In the genomic region with DNA sequence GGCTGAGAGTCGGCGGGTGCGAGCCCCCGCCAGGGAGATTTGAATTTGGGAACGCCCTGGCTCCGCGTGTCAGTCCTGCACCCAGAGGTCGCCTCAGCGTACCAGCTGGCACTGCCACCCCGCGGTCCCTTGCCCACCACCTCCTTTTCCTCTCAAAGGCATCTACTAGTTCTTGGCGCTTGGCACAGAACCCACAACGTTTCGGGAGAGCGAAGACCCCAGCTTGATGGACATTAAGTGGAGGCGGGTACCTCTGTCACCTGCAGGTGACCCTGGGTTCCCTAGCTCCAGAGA, we compare ENCODE assay signal across 7 mouse cellular contexts. TPM values are rescaled to one million over a fixed set of nuclear protein-coding genes. Genes with fewer than 3 reads are reported as not detected.
A peak's percentile ranks its signal among the peaks of the same experiment; 100 is the strongest.
DNase-seq lines count a peak whose midpoint lies in the region; ATAC-seq and TF ChIP-seq lines count a peak whose summit lies in the region.

No protein-coding gene starts in this region.

- no peak for ATAC-seq in lung, embryonic 15.5 days (ENCODE audit: borderline replicate concordance, extremely low read depth, low FRiP score, low TSS enrichment)

- H3K27ac ChIP-seq in lung, embryonic 15.5 days = peak overlapping the region; percentile 92
- H3K27ac ChIP-seq in forebrain, embryonic 10.5 days = peak overlapping the region; percentile 94
- peak overlapping the region; percentile 92 for H3K27ac ChIP-seq in limb, embryonic 10.5 days
- peak overlapping the region; percentile 55 for H3K27ac ChIP-seq in olfactory bulb, adult 2 months (ENCODE audit: insufficient read depth, low read depth, low read length)

- H3K4me1 ChIP-seq in lung, embryonic 15.5 days = peaks cover 26% of the 10 kb centered on the region
- H3K4me1 ChIP-seq in forebrain, embryonic 10.5 days = peaks cover 47% of the 10 kb centered on the region
- H3K4me1 ChIP-seq in limb, embryonic 10.5 days = peaks cover 33% of the 10 kb centered on the region
- H3K4me1 ChIP-seq in olfactory bulb, adult 2 months (ENCODE audit: control insufficient read depth, insufficient read depth, low read length) = peaks cover 15% of the 10 kb centered on the region

- peak overlapping the region; percentile 95 for H3K4me2 ChIP-seq in lung, embryonic 15.5 days

- H3K36me3 ChIP-seq in lung, embryonic 15.5 days = no peaks in the 10 kb centered on the region
- no peaks in the 10 kb centered on the region for H3K36me3 ChIP-seq in forebrain, embryonic 10.5 days (replicated peaks)
- H3K36me3 ChIP-seq in limb, embryonic 10.5 days = no peaks in the 10 kb centered on the region

- TF ChIP-seq POLR2A in olfactory bulb, adult 2 months (IDR thresholded peaks at IDR 0.05; ENCODE audit: insufficient read depth, low read depth, low read length) = no peak

- no peak for TF ChIP-seq CTCF in olfactory bulb, adult 2 months (IDR thresholded peaks at IDR 0.05; ENCODE audit: insufficient read depth, low read depth, low read length)

- no peak for DNase-seq in lung, postnatal 36 days
- DNase-seq in forebrain, embryonic 10.5 days (ENCODE audit: extremely low spot score, low spot score) = no peak
- DNase-seq in limb, embryonic 10.5 days (ENCODE audit: low spot score) = no peak
- no peak for DNase-seq in gastrocnemius, adult 18-20 months (ENCODE audit: low spot score)
- DNase-seq in urinary bladder, postnatal 36 days (ENCODE audit: low spot score in 2 of 2) = no peak

- peak overlapping the region; percentile 84 for H3K9ac ChIP-seq in lung, embryonic 15.5 days

- H3K27me3 ChIP-seq in lung, embryonic 15.5 days = no peaks in the 10 kb centered on the region
- H3K27me3 ChIP-seq in forebrain, embryonic 10.5 days (ENCODE audit: poor library complexity, severe bottlenecking) = peaks cover 90% of the 10 kb centered on the region
- H3K27me3 ChIP-seq in limb, embryonic 10.5 days (ENCODE audit: low read depth, poor library complexity, severe bottlenecking) = peaks cover 40% of the 10 kb centered on the region

- H3K9me3 ChIP-seq in lung, embryonic 15.5 days = no peaks in the 10 kb centered on the region
- H3K9me3 ChIP-seq in forebrain, embryonic 10.5 days = no peaks in the 10 kb centered on the region
- no peaks in the 10 kb centered on the region for H3K9me3 ChIP-seq in limb, embryonic 10.5 days (replicated peaks)

- 4% methylated on average over 15 of the region's 16 CpGs for WGBS in lung, embryonic 15.5 days
- WGBS in forebrain, embryonic 10.5 days = 3% methylated on average over 16 of the region's 16 CpGs
- 3% methylated on average over 16 of the region's 16 CpGs for WGBS in limb, embryonic 10.5 days
- WGBS in olfactory bulb, adult 2 months = 3% methylated on average over 16 of the region's 16 CpGs

- H3K4me3 ChIP-seq in lung, embryonic 15.5 days = peak overlapping the region; percentile 72
- peak overlapping the region; percentile 92 for H3K4me3 ChIP-seq in forebrain, embryonic 10.5 days
- peak overlapping the region; percentile 86 for H3K4me3 ChIP-seq in limb, embryonic 10.5 days
- peak overlapping the region; percentile 65 for H3K4me3 ChIP-seq in olfactory bulb, adult 2 months (ENCODE audit: insufficient read depth, low read depth, low read length)

RNA-seq across cellular contexts. Expression of a gene that starts 1.5 kb away (rescaled TPM):
- polyA plus RNA-seq in lung, embryonic 15.5 days (2015; fragmentation: Nextera tagmentation; extraction: Ambion mirVana) = 13.1 and 14.6 TPM in 2 replicates
- 8.9 and 9.7 TPM in 2 replicates for polyA plus RNA-seq in forebrain, embryonic 10.5 days (2016; fragmentation: Nextera tagmentation; extraction: Ambion mirVana)
- polyA plus RNA-seq in limb, embryonic 10.5 days (2016; fragmentation: Nextera tagmentation; extraction: Ambion mirVana) = 9.2 and 9.5 TPM in 2 replicates
- 62.8 TPM in 1 of 2 replicates, not detected in the other for polyA plus RNA-seq in olfactory bulb, adult 2 months (2012; ENCODE audit: insufficient read depth, insufficient read length, low replicate concordance, missing spikeins)
- 10 to 100 TPM; 22.2 to 33.3 TPM for total RNA-seq in gastrocnemius, adult 18-20 months (2021)

RNA-seq across cellular contexts. Expression of a gene that starts 41.9 kb away (rescaled TPM):
- 0.11 TPM in 1 of 2 replicates, not detected in the other for polyA plus RNA-seq in lung, embryonic 15.5 days (2015; fragmentation: Nextera tagmentation; extraction: Ambion mirVana)
- not detected in 2 replicates for polyA plus RNA-seq in forebrain, embryonic 10.5 days (2016; fragmentation: Nextera tagmentation; extraction: Ambion mirVana)
- polyA plus RNA-seq in limb, embryonic 10.5 days (2016; fragmentation: Nextera tagmentation; extraction: Ambion mirVana) = 0.18 TPM in 1 of 2 replicates, not detected in the other
- polyA plus RNA-seq in olfactory bulb, adult 2 months (2012; ENCODE audit: insufficient read depth, insufficient read length, low replicate concordance, missing spikeins) = not detected in 2 replicates
- total RNA-seq in gastrocnemius, adult 18-20 months (2021) = not detected
